Mouse (Mus musculus): ENCODE measurements around the gene Tor4a. TPM values are rescaled to one million over a fixed set of nuclear protein-coding genes. Genes with fewer than 3 reads are reported as not detected.

Tor4a gene
- polyA plus RNA-seq, 1 experiment from 2014 or later: 2.9 TPM

GRCm38 (mm10) chr2:25224766-25225752 lies 28.4 kb upstream of the Tor4a start:
- Histone ChIP-seq H3K36me3 (peaks cover 21% of the 10 kb centered on the region), H3K4me1 (replicated peaks) (peaks cover 15% of the 10 kb centered on the region), H3K9ac (replicated peaks) (peak overlapping the region; percentile 64), H3K27ac (peak overlapping the region; percentile 96), H3K9me3 (no peaks in the 10 kb centered on the region), H3K27me3 (0 out of 2 replicates have a peak, but pooled peaks cover 7% of the 10 kb centered on the region), H3K4me2 (peak overlapping the region; percentile 58), H3K4me3 (replicated peaks) (peak overlapping the region; percentile 87)
- peak; percentile 98 for ATAC-seq (ENCODE audit: insufficient number of reproducible peaks, insufficient read depth, low FRiP score, low TSS enrichment, low read depth)
- WGBS: 2% methylated on average over 41 of the region's 41 CpGs

DNA sequence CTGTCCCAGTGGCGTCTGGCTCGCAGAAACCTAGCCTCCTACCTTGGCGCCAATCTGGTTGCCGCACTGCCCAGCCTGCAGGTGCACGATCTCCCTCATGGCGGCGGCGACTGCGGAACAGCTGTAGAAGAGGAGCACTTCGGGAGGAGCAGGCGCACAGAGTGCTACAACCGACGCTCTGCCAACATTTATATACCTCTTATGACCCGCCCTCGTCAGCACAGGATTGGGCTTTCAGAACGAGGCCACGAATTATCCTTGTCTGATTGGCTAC lies 27.7 kb upstream of the Tor4a start, which contains the start of gene Tubb4b:
Tubb4b (minus strand) TSS at position 211 of the 274 bp plus-strand sequence.
- H3K9me3 ChIP-seq: no peaks in the 10 kb centered on the region
- H3K36me3 ChIP-seq: peaks cover 21% of the 10 kb centered on the region
- peaks cover 15% of the 10 kb centered on the region for H3K4me1 ChIP-seq (replicated peaks)
- 0 out of 2 replicates have a peak, but pooled peaks cover 2% of the 10 kb centered on the region for H3K27me3 ChIP-seq
- peak within 1 kb of the TSS; percentile 92 for H3K4me2 ChIP-seq
- no peak for ATAC-seq (ENCODE audit: insufficient number of reproducible peaks, insufficient read depth, low FRiP score, low TSS enrichment, low read depth)
- H3K27ac ChIP-seq: peak within 1 kb of the TSS; percentile 96
- peak within 1 kb of the TSS; percentile 80 for H3K9ac ChIP-seq (replicated peaks)
- 0% methylated on average over 17 of the region's 17 CpGs for WGBS
- H3K4me3 ChIP-seq (replicated peaks): peak within 1 kb of the TSS; percentile 87

- Histone ChIP-seq H3K9me3 (no peaks in the 10 kb centered on the region), H3K27ac (peak overlapping the region; percentile 93), H3K27me3 (no peaks in the 10 kb centered on the region), H3K9ac (replicated peaks) (peak overlapping the region; percentile 80), H3K4me1 (replicated peaks) (peaks cover 15% of the 10 kb centered on the region), H3K4me2 (peak overlapping the region; percentile 92), H3K36me3 (peaks cover 21% of the 10 kb centered on the region), H3K4me3 (replicated peaks) (peak overlapping the region; percentile 87)
- WGBS: 1% methylated on average over 53 of the region's 53 CpGs
- peak; percentile 9; the same call in 1 of the 2 replicates for ATAC-seq (ENCODE audit: insufficient number of reproducible peaks, insufficient read depth, low FRiP score, low TSS enrichment, low read depth)
These were observed 27.2 kb upstream of the Tor4a start for GRCm38 (mm10) chr2:25223681-25224491.

GRCm38 (mm10) chr2:25221331-25221772 lies 24.7 kb upstream of the Tor4a start:
- H3K27me3 ChIP-seq: no peaks in the 10 kb centered on the region
- no peak overlapping the region for H3K4me3 ChIP-seq (replicated peaks)
- WGBS: 63% methylated on average over 5 of the region's 5 CpGs

GRCm38 (mm10) chr2:25218445-25218844 lies 21.8 kb upstream of the Tor4a start, which contains the start of gene Fam166a:
Fam166a (plus strand) TSS chr2:25218745.
- Histone ChIP-seq H3K9me3 (no peaks in the 10 kb centered on the region), H3K4me2 (no peak within 1 kb of the TSS), H3K4me1 (replicated peaks) (peaks cover 5% of the 10 kb centered on the region), H3K4me3 (replicated peaks) (no peak within 1 kb of the TSS), H3K27ac (no peak within 1 kb of the TSS), H3K9ac (replicated peaks) (no peak within 1 kb of the TSS), H3K36me3 (peaks cover 19% of the 10 kb centered on the region), H3K27me3 (peaks cover 16% of the 10 kb centered on the region)
- no peak for ATAC-seq (ENCODE audit: insufficient number of reproducible peaks, insufficient read depth, low FRiP score, low TSS enrichment, low read depth)

More at GRCm38 (mm10) chr2:25221331-25221772, 24.7 kb upstream of the Tor4a start:
- Histone ChIP-seq H3K4me1 (replicated peaks) (peaks cover 15% of the 10 kb centered on the region), H3K27ac (no peak overlapping the region), H3K9ac (replicated peaks) (no peak overlapping the region), H3K9me3 (no peaks in the 10 kb centered on the region), H3K4me2 (no peak overlapping the region), H3K36me3 (peaks cover 21% of the 10 kb centered on the region)
- ATAC-seq (ENCODE audit: insufficient number of reproducible peaks, insufficient read depth, low FRiP score, low TSS enrichment, low read depth): no peak

DNA sequence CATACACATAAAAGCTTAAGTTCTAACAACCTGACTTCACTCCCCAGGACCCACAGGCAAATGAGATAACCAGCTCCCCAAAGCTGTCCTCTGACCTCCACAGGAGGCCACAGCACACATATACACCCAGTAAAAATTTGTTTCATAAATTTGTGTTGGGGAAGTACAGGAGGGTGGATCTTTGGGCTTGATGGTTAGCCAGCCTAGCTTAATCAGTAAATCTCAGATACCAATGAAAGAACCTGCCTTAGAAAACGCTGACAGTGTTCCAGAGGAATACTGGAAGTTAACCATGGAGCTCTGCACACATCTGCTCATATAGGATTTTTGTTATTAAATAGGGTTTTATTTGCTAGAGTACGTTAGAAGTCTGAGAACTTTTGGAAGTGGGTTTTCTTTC lies 21.0 kb upstream of the Tor4a start:
- WGBS: 61% methylated on average over 2 of the region's 2 CpGs
- Histone ChIP-seq H3K9me3 (no peaks in the 10 kb centered on the region), H3K4me3 (replicated peaks) (no peak overlapping the region), H3K9ac (replicated peaks) (no peak overlapping the region), H3K27me3 (peaks cover 22% of the 10 kb centered on the region), H3K36me3 (peaks cover 12% of the 10 kb centered on the region), H3K4me2 (no peak overlapping the region), H3K27ac (no peak overlapping the region), H3K4me1 (replicated peaks) (no peaks in the 10 kb centered on the region)
- ATAC-seq (ENCODE audit: insufficient number of reproducible peaks, insufficient read depth, low FRiP score, low TSS enrichment, low read depth): no peak

- H3K27me3 ChIP-seq: peaks cover 22% of the 10 kb centered on the region
- H3K36me3 ChIP-seq: no peaks in the 10 kb centered on the region; the same call in 1 of the 2 replicates
- no peak within 1 kb of the TSS for H3K4me3 ChIP-seq (replicated peaks)
- H3K27ac ChIP-seq: no peak within 1 kb of the TSS
- H3K4me1 ChIP-seq (replicated peaks): peaks cover 10% of the 10 kb centered on the region
- H3K4me2 ChIP-seq: no peak within 1 kb of the TSS
- no peak for ATAC-seq (ENCODE audit: insufficient number of reproducible peaks, insufficient read depth, low FRiP score, low TSS enrichment, low read depth)
- H3K9me3 ChIP-seq: no peaks in the 10 kb centered on the region
- WGBS: 78% methylated on average over 3 of the region's 3 CpGs
- H3K9ac ChIP-seq (replicated peaks): no peak within 1 kb of the TSS
These were observed 17.8 kb upstream of the Tor4a start, which contains the start of gene Stpg3 for GRCm38 (mm10) chr2:25214444-25214843. Stpg3 (minus strand) TSS chr2:25214637.

DNA sequence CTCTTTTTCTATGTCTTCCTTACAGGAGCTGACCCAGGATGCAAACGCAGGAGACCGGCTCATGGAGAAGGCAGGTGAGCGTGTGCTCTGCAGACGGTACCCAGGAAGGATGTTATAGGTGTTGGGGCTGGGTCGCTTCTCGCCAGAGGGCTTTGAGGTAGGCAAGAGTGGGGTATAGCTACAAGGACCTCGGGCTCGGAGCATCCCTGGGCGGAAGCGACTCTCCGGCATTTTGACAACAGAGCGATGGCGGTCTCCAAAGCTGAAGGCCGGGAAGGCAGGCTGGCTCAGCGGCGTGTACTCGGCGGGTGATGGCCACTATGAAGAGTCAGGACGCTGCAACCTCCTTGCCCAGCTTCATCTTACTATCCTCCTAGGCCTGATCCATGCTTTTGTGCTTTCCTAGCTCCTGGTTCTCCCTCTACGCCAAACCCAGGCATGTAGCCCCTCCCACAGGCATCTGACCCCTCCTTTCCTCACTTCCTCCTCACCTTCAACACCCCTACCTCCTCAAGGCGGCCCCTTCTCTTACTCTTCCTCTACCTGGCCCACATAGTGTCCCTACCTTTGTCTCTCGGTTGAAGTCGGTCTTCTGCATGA lies 16.7 kb upstream of the Tor4a start:
- H3K4me2 ChIP-seq: no peak overlapping the region
- peaks cover 6% of the 10 kb centered on the region for H3K36me3 ChIP-seq
- H3K27me3 ChIP-seq: peaks cover 22% of the 10 kb centered on the region
- no peak overlapping the region for H3K4me3 ChIP-seq (replicated peaks)
- H3K9ac ChIP-seq (replicated peaks): no peak overlapping the region
- H3K9me3 ChIP-seq: no peaks in the 10 kb centered on the region
- no peak for ATAC-seq (ENCODE audit: insufficient number of reproducible peaks, insufficient read depth, low FRiP score, low TSS enrichment, low read depth)
- peaks cover 14% of the 10 kb centered on the region for H3K4me1 ChIP-seq (replicated peaks)
- no peak overlapping the region for H3K27ac ChIP-seq
- 55% methylated on average over 23 of the region's 23 CpGs for WGBS

DNA sequence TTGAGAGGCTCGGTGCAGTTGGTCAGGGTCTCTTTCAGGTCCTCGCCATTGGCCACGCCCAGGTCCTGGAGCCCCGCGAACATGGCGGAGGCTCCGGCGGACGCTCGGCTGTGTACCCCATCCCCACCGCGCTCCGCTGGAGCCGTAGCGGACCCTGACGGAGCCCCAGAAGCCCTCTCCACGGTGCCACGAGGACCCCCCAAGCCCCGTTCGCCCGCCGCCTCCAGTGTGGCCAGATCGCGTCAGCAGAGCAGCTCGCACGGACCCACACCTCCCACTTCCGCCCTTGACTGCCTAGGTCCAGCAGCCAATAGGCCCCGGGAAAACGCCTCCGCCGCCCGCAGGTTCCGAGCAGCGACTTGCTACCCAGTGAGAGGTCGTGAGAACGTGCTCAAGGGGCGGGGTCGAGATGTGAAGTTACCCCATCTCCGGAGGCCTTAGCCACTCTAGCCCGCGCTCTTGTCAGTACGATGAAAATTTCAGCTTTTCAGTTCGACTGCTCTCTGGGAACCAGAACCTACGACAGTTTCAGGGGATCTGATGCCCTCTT lies 14.5 kb upstream of the Tor4a start, which contains the start of gene Nelfb:
Nelfb (minus strand) TSS at position 369 of the 550 bp plus-strand sequence.
- H3K4me1 ChIP-seq (replicated peaks): peaks cover 14% of the 10 kb centered on the region
- H3K4me3 ChIP-seq (replicated peaks): peak within 1 kb of the TSS; percentile 83
- peaks cover 28% of the 10 kb centered on the region for H3K36me3 ChIP-seq
- peak; percentile 85 for ATAC-seq (ENCODE audit: insufficient number of reproducible peaks, insufficient read depth, low FRiP score, low TSS enrichment, low read depth)
- WGBS: under 1% methylated on average over 44 of the region's 44 CpGs
- H3K27ac ChIP-seq: peak within 1 kb of the TSS; percentile 92
- peak within 1 kb of the TSS; percentile 94 for H3K4me2 ChIP-seq
- H3K9me3 ChIP-seq: no peaks in the 10 kb centered on the region
- peaks cover 22% of the 10 kb centered on the region for H3K27me3 ChIP-seq
- H3K9ac ChIP-seq (replicated peaks): peak within 1 kb of the TSS; percentile 90

DNA sequence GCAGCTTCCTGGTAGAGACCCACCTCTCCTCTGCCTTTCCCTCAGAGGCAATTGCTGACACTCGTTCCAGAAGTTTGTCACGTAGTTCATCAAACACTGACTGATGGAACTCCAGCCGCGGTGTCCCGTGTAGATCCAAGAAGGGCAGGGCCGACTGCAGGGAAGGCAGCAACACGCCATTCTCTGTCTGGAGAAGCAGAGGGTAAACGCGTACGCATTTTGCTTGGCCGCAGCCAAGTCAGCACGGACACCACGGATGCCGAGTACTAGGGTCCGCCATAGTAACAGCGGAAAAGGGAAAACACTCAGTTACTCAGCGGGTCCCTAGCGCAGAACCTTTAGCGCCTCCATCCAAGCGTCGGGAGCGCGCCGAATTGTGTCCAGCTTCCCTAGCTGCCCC lies 14.0 kb upstream of the Tor4a start:
- ATAC-seq (ENCODE audit: insufficient number of reproducible peaks, insufficient read depth, low FRiP score, low TSS enrichment, low read depth): no peak

More for the DNA sequence above, 14.0 kb upstream of the Tor4a start:
- H3K27me3 ChIP-seq: peaks cover 19% of the 10 kb centered on the region
- H3K36me3 ChIP-seq: peaks cover 33% of the 10 kb centered on the region
- H3K4me3 ChIP-seq (replicated peaks): peak overlapping the region; percentile 83
- peak overlapping the region; percentile 92 for H3K27ac ChIP-seq
- H3K9ac ChIP-seq (replicated peaks): peak overlapping the region; percentile 90
- WGBS: under 1% methylated on average over 24 of the region's 24 CpGs
- H3K4me2 ChIP-seq: peak overlapping the region; percentile 94
- peaks cover 14% of the 10 kb centered on the region for H3K4me1 ChIP-seq (replicated peaks)
- H3K9me3 ChIP-seq: no peaks in the 10 kb centered on the region

All from limb, embryonic 12.5 days (tissue).